Mouse (Mus musculus): ENCODE results near the gene Uncx. TPM values are rescaled to one million over a fixed set of nuclear protein-coding genes. Genes with fewer than 3 reads are reported as not detected.

Gene Uncx
- polyA plus RNA-seq, 1 experiment from 2014 or later = not detected

Other genes with a start within 250 kb of the Uncx start
- 2.2 and 2.3 TPM in 2 replicates for gene Adap1, start 217.9 kb upstream of the Uncx start, polyA plus RNA-seq (2014; fragmentation: Nextera tagmentation; extraction: Ambion mirVana)
- gene Cox19, start 192.1 kb upstream of the Uncx start, polyA plus RNA-seq (2014; fragmentation: Nextera tagmentation; extraction: Ambion mirVana) = 105 and 120 TPM in 2 replicates
- gene Cyp2w1, start 190.9 kb upstream of the Uncx start, polyA plus RNA-seq (2014; fragmentation: Nextera tagmentation; extraction: Ambion mirVana) = 6.3 and 6.8 TPM in 2 replicates
- gene Gpr146, start 165.8 kb upstream of the Uncx start, polyA plus RNA-seq (2014; fragmentation: Nextera tagmentation; extraction: Ambion mirVana) = 1.3 and 1.5 TPM in 2 replicates
- 0.48 and 1.3 TPM in 2 replicates for gene C130050O18Rik, start 138.2 kb upstream of the Uncx start, polyA plus RNA-seq (2014; fragmentation: Nextera tagmentation; extraction: Ambion mirVana)
- gene Gper1, start 120.3 kb upstream of the Uncx start, polyA plus RNA-seq (2014; fragmentation: Nextera tagmentation; extraction: Ambion mirVana) = 3.3 TPM in 2 replicates
- gene 3110082I17Rik, start 83.0 kb upstream of the Uncx start, polyA plus RNA-seq (2014; fragmentation: Nextera tagmentation; extraction: Ambion mirVana) = 37.6 and 37.7 TPM in 2 replicates
- 5.8 and 6.9 TPM in 2 replicates for gene Zfand2a, start 58.9 kb upstream of the Uncx start, polyA plus RNA-seq (2014; fragmentation: Nextera tagmentation; extraction: Ambion mirVana)
- 5.9 and 6.6 TPM in 2 replicates for gene Micall2, start 192.8 kb downstream of the Uncx start, polyA plus RNA-seq (2014; fragmentation: Nextera tagmentation; extraction: Ambion mirVana)
- gene Ints1, start 232.2 kb downstream of the Uncx start, polyA plus RNA-seq (2014; fragmentation: Nextera tagmentation; extraction: Ambion mirVana) = 27.3 and 35.3 TPM in 2 replicates
- gene Mafk, start 248.0 kb downstream of the Uncx start, polyA plus RNA-seq (2014; fragmentation: Nextera tagmentation; extraction: Ambion mirVana) = 6.9 and 7.1 TPM in 2 replicates

Measured in stomach, embryonic 14.5 days (tissue).